Mouse (Mus musculus) forebrain, embryonic 12.5 days (tissue): Measurements from ENCODE around the gene 4632433K11Rik. TPM values are rescaled to one million over a fixed set of nuclear protein-coding genes. Genes with fewer than 3 reads are reported as not detected.

Experiments
- ATAC-seq: fragments of 200-750 bp; cut with Nextera tagmentation; 2 replicates; pipeline ENCODE4 v1.8.0; 2017; ENCODE audit warnings: moderate TSS enrichment; ENCODE audit not compliant: low FRiP score
- H3K27ac ChIP-seq: fragments of 300-500 bp; sonication (generic); 2 replicates; pipeline ENCODE4 v1.5.1; 2016; ENCODE audit warnings: mild to moderate bottlenecking
- H3K27me3 ChIP-seq: fragments of 300-500 bp; sonication (generic); 2 replicates; pipeline ENCODE4 v1.6.1; 2016; ENCODE audit warnings: mild to moderate bottlenecking
- H3K36me3 ChIP-seq: fragments of 300-500 bp; sonication (generic); replicated peaks from 2 replicates; pipeline ENCODE4 v1.6.1; 2016; ENCODE audit warnings: mild to moderate bottlenecking
- H3K4me1 ChIP-seq: fragments of 300-500 bp; sonication (generic); 2 replicates; pipeline ENCODE4 v1.6.1; 2016
- H3K4me2 ChIP-seq: fragments of 300-500 bp; sonication (generic); 2 replicates; pipeline ENCODE4 v1.6.1; 2016; ENCODE audit warnings: mild to moderate bottlenecking, moderate library complexity
- H3K4me3 ChIP-seq: fragments of 300-500 bp; sonication (generic); replicated peaks from 2 replicates; pipeline ENCODE4 v1.5.1; 2016; ENCODE audit warnings: mild to moderate bottlenecking
- H3K9ac ChIP-seq: fragments of 300-500 bp; sonication (generic); 2 replicates; pipeline ENCODE4 v1.6.1; 2016; ENCODE audit warnings: mild to moderate bottlenecking
- H3K9me3 ChIP-seq: fragments of 300-500 bp; sonication (generic); 2 replicates; pipeline ENCODE4 v1.6.1; 2016
- WGBS: fragments of 180-500 bp; shearing (Covaris S2); methylation state at CpG from one replicate; pipeline ENCODE4 v1.1.7; 2016; 5-methylcytosine and 5-hydroxymethylcytosine counted together
- polyA plus RNA-seq: library from polyadenylated mRNA; unstranded; fragments of >200 nt; fragmentation: Nextera tagmentation; extraction: Ambion mirVana; gene quantifications from 2 replicates; pipeline ENCODE4 v1.2.1, GENCODE M21; 2016

The 4632433K11Rik gene
- polyA plus RNA-seq, 1 experiment from 2014 or later, result not detected

DNA sequence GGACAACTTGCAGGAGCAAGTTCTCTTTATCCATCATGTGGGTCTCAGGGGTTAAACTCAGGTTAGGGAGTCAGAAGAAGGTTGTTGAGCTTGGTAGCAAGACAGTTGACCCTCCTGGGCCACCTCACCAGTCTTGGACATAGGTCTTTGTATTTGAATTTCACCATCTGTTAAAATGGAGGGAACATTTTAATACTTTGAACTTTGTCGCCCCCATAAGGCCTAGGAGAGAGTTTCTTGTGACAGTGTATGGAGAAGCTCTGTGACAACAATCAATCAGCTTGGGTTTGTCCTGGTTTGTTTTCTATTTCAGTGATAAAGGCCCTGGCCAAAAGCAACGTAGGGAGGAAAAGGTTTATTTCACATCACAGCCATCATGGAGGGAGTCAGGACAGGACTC, 13.4 kb downstream of the 4632433K11Rik start:
- peaks cover 9% of the 10 kb centered on the region for H3K27me3 ChIP-seq
- H3K27ac ChIP-seq, result no peak overlapping the region
- no peak for ATAC-seq
- peaks cover 12% of the 10 kb centered on the region for H3K4me1 ChIP-seq
- no peak overlapping the region for H3K4me2 ChIP-seq
- no peak overlapping the region for H3K9ac ChIP-seq
- H3K36me3 ChIP-seq, result no peaks in the 10 kb centered on the region
- WGBS, result 34% methylated on average over 2 of the region's 2 CpGs
- H3K4me3 ChIP-seq, result no peak overlapping the region
- H3K9me3 ChIP-seq, result no peaks in the 10 kb centered on the region

DNA sequence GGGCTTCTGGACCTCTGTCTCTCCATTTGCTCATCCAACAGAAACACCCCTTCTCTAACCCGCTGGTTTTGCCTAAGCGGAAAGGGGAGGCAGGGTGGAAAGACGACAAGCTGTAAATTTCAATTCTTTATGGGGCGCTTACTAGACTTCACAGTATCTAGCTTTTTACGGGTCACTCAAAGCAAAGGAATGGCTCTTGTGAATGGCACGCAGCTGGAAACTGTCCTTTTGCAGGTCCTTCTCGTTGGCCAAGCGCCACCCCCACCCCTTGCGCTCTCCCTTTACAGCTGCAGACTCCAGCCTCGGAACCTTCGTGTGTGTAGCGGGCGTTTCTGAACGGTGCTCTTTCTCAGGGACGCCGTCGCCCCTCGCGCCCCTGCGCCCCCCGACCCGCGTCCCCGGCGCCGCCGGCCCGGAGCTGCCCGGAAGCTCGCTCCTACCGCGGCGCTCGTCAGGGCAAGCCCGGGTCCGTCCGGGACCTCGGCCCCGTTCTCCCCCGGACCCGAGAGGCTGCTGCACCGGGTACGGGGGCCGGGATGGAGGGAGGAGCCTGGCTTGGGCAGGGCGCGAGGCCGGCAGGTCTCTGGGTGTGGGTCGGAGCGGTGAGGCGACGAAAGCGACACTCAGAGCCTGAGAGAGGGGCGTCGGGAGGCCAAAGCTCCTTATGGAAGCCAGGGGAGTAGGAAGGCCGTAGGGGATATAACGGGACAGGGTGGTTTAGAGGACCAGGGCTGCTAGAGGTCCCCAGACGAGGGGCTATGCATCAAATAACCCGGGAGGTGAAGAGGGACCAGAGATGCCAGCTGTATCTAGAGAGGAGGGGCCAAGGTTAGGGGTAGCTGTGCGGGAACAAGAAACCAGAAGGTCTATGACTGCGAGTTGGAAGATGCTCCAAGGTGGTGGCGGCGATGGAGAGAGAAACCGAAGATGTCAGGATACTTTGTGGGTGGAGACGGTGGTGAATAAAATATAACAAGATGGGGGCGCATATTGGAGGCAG, 17.6 kb downstream of the 4632433K11Rik start, which contains the start of gene Zfp580:
Zfp580 (plus strand) TSS at position 346 of the 1,000 bp plus-strand sequence.
- 2% methylated on average over 64 of the region's 65 CpGs for WGBS
- Histone ChIP-seq H3K4me3 (peak within 1 kb of the TSS; percentile 79), H3K27me3 (peaks cover 51% of the 10 kb centered on the region), H3K27ac (peak within 1 kb of the TSS; percentile 80), H3K4me1 (peaks cover 35% of the 10 kb centered on the region), H3K36me3 (no peaks in the 10 kb centered on the region), H3K4me2 (peak within 1 kb of the TSS; percentile 82), H3K9ac (peak within 1 kb of the TSS; percentile 89), H3K9me3 (no peaks in the 10 kb centered on the region)
- peak; percentile 84 for ATAC-seq

DNA sequence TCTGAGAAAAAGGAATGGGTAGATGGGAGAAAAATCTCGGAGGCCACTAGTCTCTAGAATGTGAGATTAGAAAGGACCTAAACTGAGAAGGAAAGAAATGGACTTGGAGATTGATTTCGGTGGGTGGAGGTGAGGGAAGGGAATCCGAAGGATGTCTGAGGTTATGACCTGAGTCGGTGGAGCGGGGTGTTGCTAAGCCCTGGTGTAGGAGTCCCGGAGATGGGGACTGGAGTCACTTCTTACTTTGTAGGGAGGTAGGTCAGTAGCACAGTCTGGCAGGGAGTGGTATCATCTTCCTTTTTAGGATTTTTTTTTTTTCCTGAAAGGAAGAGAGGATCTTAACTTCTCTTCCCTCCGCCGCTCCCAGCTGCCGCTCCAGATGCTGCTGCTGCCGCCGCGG, 18.5 kb downstream of the 4632433K11Rik start:
- peak overlapping the region; percentile 79 for H3K4me3 ChIP-seq
- H3K4me1 ChIP-seq, result peaks cover 44% of the 10 kb centered on the region
- H3K9ac ChIP-seq, result peak overlapping the region; percentile 89
- WGBS, result 3% methylated on average over 12 of the region's 12 CpGs
- no peak overlapping the region for H3K27ac ChIP-seq
- ATAC-seq, result no peak
- no peaks in the 10 kb centered on the region for H3K9me3 ChIP-seq
- H3K27me3 ChIP-seq, result peaks cover 60% of the 10 kb centered on the region
- no peaks in the 10 kb centered on the region for H3K36me3 ChIP-seq
- H3K4me2 ChIP-seq, result peak overlapping the region; percentile 82

DNA sequence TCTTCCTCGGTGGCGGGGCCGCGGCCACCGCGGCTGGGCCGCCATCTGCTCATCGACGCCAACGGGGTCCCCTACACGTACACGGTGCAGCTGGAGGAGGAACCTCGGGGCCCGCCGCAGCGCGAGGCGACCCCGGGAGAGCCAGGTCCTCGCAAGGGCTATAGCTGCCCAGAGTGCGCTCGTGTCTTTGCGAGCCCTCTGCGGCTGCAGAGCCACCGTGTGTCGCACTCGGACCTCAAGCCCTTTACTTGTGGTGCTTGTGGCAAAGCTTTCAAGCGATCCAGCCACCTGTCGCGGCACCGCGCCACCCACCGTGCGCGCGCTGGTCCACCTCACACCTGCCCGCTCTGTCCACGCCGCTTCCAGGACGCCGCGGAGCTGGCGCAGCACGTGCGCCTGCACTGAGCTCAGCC, 19.0 kb downstream of the 4632433K11Rik start:
- Histone ChIP-seq H3K36me3 (no peaks in the 10 kb centered on the region), H3K9ac (peak overlapping the region; percentile 56), H3K27ac (no peak overlapping the region), H3K9me3 (no peaks in the 10 kb centered on the region), H3K4me1 (peaks cover 44% of the 10 kb centered on the region), H3K4me3 (peak overlapping the region; percentile 79), H3K4me2 (peak overlapping the region; percentile 82), H3K27me3 (peaks cover 65% of the 10 kb centered on the region)
- WGBS, result 2% methylated on average over 45 of the region's 45 CpGs
- no peak for ATAC-seq

DNA sequence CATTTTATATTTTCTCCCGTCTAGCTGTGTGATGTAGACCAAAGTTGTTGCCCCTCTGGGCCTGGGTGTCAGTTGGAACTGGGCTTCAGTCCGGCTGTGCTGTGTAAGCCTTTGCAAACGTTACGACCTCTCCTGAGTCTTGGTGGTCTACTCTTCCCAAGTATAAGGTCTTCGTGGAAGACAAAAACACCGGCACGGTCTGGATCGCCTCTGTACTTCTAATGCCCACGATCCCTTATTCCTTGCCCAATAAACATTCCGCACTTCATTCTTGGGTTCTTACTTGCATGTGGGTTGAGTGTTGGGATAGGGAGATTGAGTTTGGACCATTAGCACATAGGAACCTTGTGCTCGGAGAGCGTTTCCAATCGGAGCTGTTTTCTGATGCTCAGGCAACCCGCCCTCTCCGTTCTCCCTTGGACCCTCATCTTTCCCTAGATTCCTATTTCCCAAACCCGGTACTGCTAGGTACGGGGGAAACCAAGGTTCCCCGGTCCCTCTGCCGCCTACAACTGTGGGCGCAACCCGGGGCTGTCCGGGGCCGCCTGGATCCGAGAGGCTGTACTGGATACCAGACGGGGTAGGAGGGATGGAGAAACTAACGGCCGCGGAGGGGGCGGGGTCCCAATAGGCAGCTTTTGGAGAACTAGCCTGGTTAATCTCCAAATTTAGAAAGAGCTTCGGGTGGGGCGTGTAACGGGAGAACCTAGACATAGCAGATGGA, 19.7 kb downstream of the 4632433K11Rik start:
- Histone ChIP-seq H3K36me3 (no peaks in the 10 kb centered on the region), H3K27ac (no peak overlapping the region), H3K9ac (peak overlapping the region; percentile 56; the same call in 1 of the 2 replicates), H3K4me3 (peak overlapping the region; percentile 79), H3K27me3 (peaks cover 72% of the 10 kb centered on the region), H3K9me3 (no peaks in the 10 kb centered on the region), H3K4me1 (peaks cover 44% of the 10 kb centered on the region), H3K4me2 (peak overlapping the region; percentile 82)
- WGBS, result 9% methylated on average over 32 of the region's 32 CpGs
- no peak for ATAC-seq

DNA sequence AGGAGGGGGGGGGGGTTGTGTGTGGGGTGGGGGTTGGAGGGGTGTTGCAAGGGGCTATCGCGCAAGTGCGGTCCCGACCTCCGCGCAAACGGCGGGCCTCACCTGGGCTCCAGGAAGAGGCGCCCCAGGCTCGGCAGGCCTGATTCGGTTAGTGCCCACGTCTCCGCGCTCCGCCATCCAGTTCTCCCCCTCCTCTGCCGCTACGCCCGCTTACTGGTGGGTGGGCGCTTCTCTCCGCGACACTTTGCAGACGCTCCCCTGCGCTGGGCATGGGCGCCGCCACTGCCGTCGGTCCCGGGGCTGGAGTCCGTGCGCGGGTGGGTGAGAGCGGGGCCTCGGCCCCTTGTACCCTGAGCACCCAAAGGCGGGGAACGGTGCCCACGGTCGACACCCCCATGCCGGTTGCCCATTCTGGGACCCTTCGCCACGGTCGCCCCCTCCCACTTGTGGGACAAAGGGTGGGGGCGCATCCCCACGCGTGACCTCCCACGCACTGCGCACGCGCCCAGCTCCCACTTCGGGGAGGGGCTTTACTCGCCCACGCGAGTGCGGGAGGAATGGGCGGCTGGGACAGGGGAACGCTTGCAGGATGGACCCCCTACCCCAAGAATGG, 22.8 kb downstream of the 4632433K11Rik start:
- Histone ChIP-seq H3K4me1 (peaks cover 50% of the 10 kb centered on the region), H3K9ac (peak overlapping the region; percentile 71), H3K4me2 (peak overlapping the region; percentile 70), H3K27ac (no peak overlapping the region), H3K36me3 (no peaks in the 10 kb centered on the region), H3K27me3 (peaks cover 70% of the 10 kb centered on the region), H3K4me3 (peak overlapping the region; percentile 48), H3K9me3 (no peaks in the 10 kb centered on the region)
- 2% methylated on average over 49 of the region's 55 CpGs for WGBS
- no peak for ATAC-seq

DNA sequence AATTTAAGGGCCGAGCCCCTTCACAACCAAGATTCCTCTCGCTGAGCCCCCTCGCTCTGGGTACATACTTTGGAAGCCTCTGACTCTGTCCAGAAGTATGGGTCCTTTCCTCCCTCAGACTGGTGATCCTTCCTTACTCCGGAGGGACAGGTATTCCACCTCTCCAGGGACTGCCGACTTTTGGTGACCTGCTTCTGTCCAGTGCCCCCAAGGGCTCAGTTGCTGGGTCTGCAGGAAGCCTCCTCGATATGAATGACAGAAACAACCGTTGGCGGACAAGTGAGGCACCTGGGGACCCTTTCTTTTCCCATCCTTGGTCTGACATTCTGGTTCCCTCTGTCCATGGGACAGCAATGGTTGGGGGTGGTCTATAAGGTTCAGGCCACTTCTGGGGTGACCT, 23.5 kb downstream of the 4632433K11Rik start:
- peak overlapping the region; percentile 71; the same call in 1 of the 2 replicates for H3K9ac ChIP-seq
- peaks cover 64% of the 10 kb centered on the region for H3K27me3 ChIP-seq
- no peaks in the 10 kb centered on the region for H3K9me3 ChIP-seq
- H3K4me3 ChIP-seq, result peak overlapping the region; percentile 48
- no peak for ATAC-seq
- WGBS, result 38% methylated on average over 8 of the region's 8 CpGs
- peaks cover 44% of the 10 kb centered on the region for H3K4me1 ChIP-seq
- H3K4me2 ChIP-seq, result peak overlapping the region; percentile 70
- no peaks in the 10 kb centered on the region for H3K36me3 ChIP-seq
- H3K27ac ChIP-seq, result no peak overlapping the region

DNA sequence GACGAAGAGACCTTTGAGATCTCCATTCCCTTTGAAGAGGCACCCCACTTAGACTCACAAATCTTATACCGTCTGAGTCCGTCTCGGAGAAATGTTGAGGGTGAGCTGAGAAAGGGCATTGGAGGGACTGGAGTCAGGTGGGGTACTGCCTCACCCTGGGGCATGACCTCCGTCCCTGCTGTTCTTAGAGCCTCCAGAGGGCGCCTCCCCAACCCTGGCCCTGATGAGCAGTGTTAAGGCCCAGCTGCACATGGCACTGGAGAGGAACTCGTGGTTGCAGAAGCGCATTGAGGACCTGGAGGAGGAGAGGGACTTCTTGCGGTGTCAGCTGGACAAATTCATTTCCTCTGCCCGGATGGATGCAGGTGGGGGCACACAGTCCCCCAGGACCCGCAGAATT, 23.9 kb downstream of the 4632433K11Rik start:
- no peak overlapping the region for H3K27ac ChIP-seq
- no peaks in the 10 kb centered on the region for H3K36me3 ChIP-seq
- no peak overlapping the region for H3K4me3 ChIP-seq
- 28% methylated on average over 11 of the region's 11 CpGs for WGBS
- peaks cover 40% of the 10 kb centered on the region for H3K4me1 ChIP-seq
- peak overlapping the region; percentile 70; the same call in 1 of the 2 replicates for H3K4me2 ChIP-seq
- H3K9ac ChIP-seq, result no peak overlapping the region
- H3K9me3 ChIP-seq, result no peaks in the 10 kb centered on the region
- H3K27me3 ChIP-seq, result peaks cover 59% of the 10 kb centered on the region
- ATAC-seq, result no peak

DNA sequence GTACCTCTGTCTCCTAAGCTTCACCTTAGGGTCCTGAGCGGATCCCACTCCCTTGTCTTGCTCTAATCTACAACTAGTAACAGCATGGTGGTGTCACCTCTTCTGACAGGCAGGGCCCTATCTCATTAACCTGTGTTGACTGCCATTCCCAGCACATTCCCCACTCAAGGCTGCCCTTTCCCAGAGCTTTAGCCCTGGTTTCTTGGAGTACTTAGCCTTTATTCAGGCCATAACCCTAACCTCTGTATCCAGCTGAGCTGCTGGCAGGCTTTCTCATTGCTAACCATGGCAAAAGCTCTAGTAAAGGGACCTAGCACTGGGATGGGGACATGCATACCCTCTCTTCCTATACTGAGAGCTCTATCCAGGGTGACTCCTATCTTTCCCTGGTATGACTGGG, 24.7 kb downstream of the 4632433K11Rik start:
- no peak overlapping the region for H3K27ac ChIP-seq
- peaks cover 51% of the 10 kb centered on the region for H3K27me3 ChIP-seq
- no peaks in the 10 kb centered on the region for H3K9me3 ChIP-seq
- 91% methylated on average over 1 of the region's 1 CpGs for WGBS
- H3K9ac ChIP-seq, result no peak overlapping the region
- no peak overlapping the region for H3K4me2 ChIP-seq
- H3K36me3 ChIP-seq, result no peaks in the 10 kb centered on the region
- no peak for ATAC-seq
- no peak overlapping the region for H3K4me3 ChIP-seq
- peaks cover 38% of the 10 kb centered on the region for H3K4me1 ChIP-seq

DNA sequence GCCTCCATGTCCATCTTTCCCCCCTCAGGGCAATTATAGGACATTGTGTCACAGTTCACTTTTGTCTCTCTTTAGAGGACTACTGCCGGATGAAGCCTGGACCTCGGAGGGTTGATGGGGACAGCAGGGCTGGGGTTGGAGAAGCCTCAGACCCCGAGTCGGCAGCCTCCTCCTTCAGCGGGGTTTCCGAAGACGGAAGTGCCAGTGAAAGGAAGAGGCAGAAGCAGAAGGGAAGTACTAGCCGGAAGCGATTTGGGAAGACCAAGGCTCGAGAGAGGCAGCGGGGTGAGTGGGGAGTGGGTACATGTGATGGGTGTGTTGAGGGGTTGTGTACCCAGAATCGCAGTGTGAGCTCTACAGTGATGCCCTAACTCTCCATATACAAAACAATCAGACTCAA, 25.5 kb downstream of the 4632433K11Rik start:
- peak overlapping the region; percentile 99; the same call in 1 of the 2 replicates for H3K27ac ChIP-seq
- no peak overlapping the region for H3K4me3 ChIP-seq
- no peaks in the 10 kb centered on the region for H3K36me3 ChIP-seq
- peak overlapping the region; percentile 86; the same call in 1 of the 2 replicates for H3K4me2 ChIP-seq
- H3K9me3 ChIP-seq, result no peaks in the 10 kb centered on the region
- H3K4me1 ChIP-seq, result peaks cover 40% of the 10 kb centered on the region
- 94% methylated on average over 12 of the region's 12 CpGs for WGBS
- peak overlapping the region; percentile 74; the same call in 1 of the 2 replicates for H3K9ac ChIP-seq
- ATAC-seq, result no peak
- H3K27me3 ChIP-seq, result peaks cover 43% of the 10 kb centered on the region

DNA sequence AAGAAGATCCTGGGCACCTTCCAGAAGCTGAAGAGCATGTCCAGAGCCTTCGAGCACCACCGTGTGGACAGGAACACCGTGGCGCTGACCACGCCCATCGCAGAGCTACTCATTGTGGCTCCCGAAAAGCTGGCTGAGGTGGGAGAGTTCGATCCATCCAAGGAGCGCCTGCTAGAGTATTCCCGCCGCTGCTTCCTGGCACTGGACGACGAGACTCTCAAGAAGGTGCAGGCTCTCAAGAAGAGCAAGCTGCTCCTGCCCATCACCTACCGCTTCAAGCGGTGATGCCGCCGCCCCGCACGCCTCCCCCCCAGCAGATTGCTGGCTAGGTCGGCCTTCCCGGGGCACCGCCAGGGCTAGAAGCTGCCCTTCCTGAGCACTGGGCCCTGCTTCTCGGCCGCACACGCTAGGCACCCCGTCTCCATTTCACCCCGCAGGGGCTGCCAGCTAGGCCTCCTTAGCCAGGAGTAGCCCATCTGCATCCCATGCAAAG, 26.4 kb downstream of the 4632433K11Rik start:
- peak overlapping the region; percentile 74 for H3K9ac ChIP-seq
- H3K36me3 ChIP-seq, result no peaks in the 10 kb centered on the region
- peaks cover 35% of the 10 kb centered on the region for H3K27me3 ChIP-seq
- H3K4me3 ChIP-seq, result peak overlapping the region; percentile 72
- peak overlapping the region; percentile 86 for H3K4me2 ChIP-seq
- WGBS, result 3% methylated on average over 27 of the region's 27 CpGs
- H3K27ac ChIP-seq, result peak overlapping the region; percentile 99
- peaks cover 45% of the 10 kb centered on the region for H3K4me1 ChIP-seq
- no peaks in the 10 kb centered on the region for H3K9me3 ChIP-seq
- peak; percentile 5; the same call in 1 of the 2 replicates for ATAC-seq
